In the genomic region with DNA sequence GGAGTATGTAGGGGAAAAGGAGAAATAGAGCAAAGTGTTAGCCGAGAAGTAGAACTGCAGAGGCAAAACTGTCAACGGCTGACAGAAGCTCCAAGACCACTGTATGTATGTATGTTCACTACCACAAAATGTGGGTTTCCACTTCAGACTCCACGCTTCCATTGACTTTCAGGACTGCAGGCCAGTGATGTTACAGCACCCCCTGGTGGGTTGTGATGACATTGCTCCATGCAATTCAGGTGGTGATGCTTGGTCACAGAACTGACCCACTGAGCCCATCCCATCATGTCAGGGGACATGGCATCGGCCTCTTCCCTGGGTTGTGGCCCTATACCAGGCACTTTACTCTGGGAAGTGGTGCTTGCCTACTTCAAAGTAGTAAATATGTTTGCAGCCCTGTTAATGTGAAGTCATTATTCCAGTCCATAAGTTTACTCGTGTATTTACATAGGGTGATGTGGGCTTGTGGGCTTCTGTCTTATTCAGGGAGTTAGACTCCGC, we compare ENCODE assay signal across 15 mouse cellular contexts.
DNase-seq lines count a peak whose midpoint lies in the region; ATAC-seq and TF ChIP-seq lines count a peak whose summit lies in the region.
"Had no signal": no experiment of that assay in that cellular context is flagged by ENCODE, and none has a peak within 500 bp of the region (broad histone marks: within the 10 kb centered on the region; RNA-seq: fewer than 3 reads in every experiment).

No protein-coding gene starts in this region.

- H3K9me3 ChIP-seq in heart, postnatal 0 days (replicated peaks; ENCODE audit: control insufficient read depth, low read length), result no peaks in the 10 kb centered on the region
- H3K9me3 ChIP-seq in liver, embryonic 11.5 days (ENCODE audit: control insufficient read depth, low read length), result no peaks in the 10 kb centered on the region
- no peaks in the 10 kb centered on the region for H3K9me3 ChIP-seq in liver, embryonic 12.5 days (replicated peaks)
- H3K9me3 ChIP-seq: limb, embryonic 10.5 days; neural tube, embryonic 12.5 days; stomach, embryonic 15.5 days had no signal

- ATAC-seq in heart, postnatal 0 days (ENCODE audit: insufficient read depth, low read depth), result no peak
- no peak for ATAC-seq in liver, embryonic 11.5 days (replicated peaks; ENCODE audit: low FRiP score)
- ATAC-seq in liver, embryonic 12.5 days, result no peak
- 0 out of 2 replicates have a peak, but pooled peaks have one; percentile 42 for ATAC-seq in megakaryocyte progenitor cell, adult 5-6 weeks (replicated peaks; ENCODE audit: poor library complexity)
- ATAC-seq: forebrain, embryonic 14.5 days had no signal

- no peak for DNase-seq in heart, postnatal 0 days (ENCODE audit: low spot score)
- no peak for DNase-seq in heart, adult 8-10 months (ENCODE audit: low spot score)
- DNase-seq in liver, embryonic 11.5 days (ENCODE audit: low spot score), result peak; percentile 18
- no peak for DNase-seq in brain, embryonic 14.5 days (ENCODE audit: low read depth)
- DNase-seq in frontal cortex, postnatal 14 days (ENCODE audit: low spot score in 2 of 2), result no peak
- DNase-seq: heart, postnatal 4 days; right cerebral cortex, postnatal 14 days had no signal

- no peaks in the 10 kb centered on the region for H3K36me3 ChIP-seq in heart, postnatal 0 days (replicated peaks; ENCODE audit: control insufficient read depth, insufficient read depth, low read length)
- no peaks in the 10 kb centered on the region for H3K36me3 ChIP-seq in liver, embryonic 11.5 days (ENCODE audit: control insufficient read depth, insufficient read depth, low read length)
- H3K36me3 ChIP-seq in liver, embryonic 12.5 days, result no peaks in the 10 kb centered on the region
- H3K36me3 ChIP-seq: G1E; limb, embryonic 10.5 days; neural tube, embryonic 12.5 days; stomach, embryonic 15.5 days had no signal

- no peak overlapping the region for H3K27ac ChIP-seq in heart, postnatal 0 days (ENCODE audit: low read depth)
- no peak overlapping the region for H3K27ac ChIP-seq in liver, embryonic 11.5 days (ENCODE audit: low read depth, low read length)
- H3K27ac ChIP-seq in liver, embryonic 12.5 days, result no peak overlapping the region
- H3K27ac ChIP-seq: limb, embryonic 10.5 days; neural tube, embryonic 12.5 days; stomach, embryonic 15.5 days had no signal

- no peak for TF ChIP-seq EP300 in heart, postnatal 0 days (IDR thresholded peaks at IDR 0.05; ENCODE audit: low read depth)

- peak; percentile 52 for TF ChIP-seq CTCF in heart, postnatal 0 days (IDR thresholded peaks at IDR 0.05; ENCODE audit: low read depth)
- TF ChIP-seq CTCF in brain, embryonic 14.5 days (IDR thresholded peaks at IDR 0.05; ENCODE audit: borderline replicate concordance, extremely low read depth, insufficient read depth, insufficient read length), result 0 out of 2 replicates have a peak, but pooled peaks have one; percentile 9

- H3K9ac ChIP-seq in heart, postnatal 0 days (replicated peaks; ENCODE audit: low read depth, low read length), result no peak overlapping the region
- H3K9ac ChIP-seq in liver, embryonic 11.5 days (ENCODE audit: low read depth, low read length), result no peak overlapping the region
- H3K9ac ChIP-seq in liver, embryonic 12.5 days, result no peak overlapping the region
- H3K9ac ChIP-seq: neural tube, embryonic 12.5 days; stomach, embryonic 15.5 days had no signal

- H3K4me2 ChIP-seq in heart, postnatal 0 days (ENCODE audit: low read depth, low read length), result no peak overlapping the region
- no peak overlapping the region for H3K4me2 ChIP-seq in liver, embryonic 11.5 days
- H3K4me2 ChIP-seq in liver, embryonic 12.5 days, result no peak overlapping the region
- H3K4me2 ChIP-seq: neural tube, embryonic 12.5 days; stomach, embryonic 15.5 days had no signal

- H3K4me3 ChIP-seq in heart, postnatal 0 days (ENCODE audit: low read depth, low read length), result no peak overlapping the region
- no peak overlapping the region for H3K4me3 ChIP-seq in liver, embryonic 11.5 days (ENCODE audit: low read depth, low read length)
- no peak overlapping the region for H3K4me3 ChIP-seq in liver, embryonic 12.5 days
- H3K4me3 ChIP-seq: erythroblast, embryonic 14.5 days; limb, embryonic 10.5 days; neural tube, embryonic 12.5 days; stomach, embryonic 15.5 days had no signal

- H3K27me3 ChIP-seq in heart, postnatal 0 days (ENCODE audit: control insufficient read depth, insufficient read depth, low read length), result no peaks in the 10 kb centered on the region
- H3K27me3 ChIP-seq in liver, embryonic 11.5 days (replicated peaks; ENCODE audit: control insufficient read depth, insufficient read depth, low read length), result no peaks in the 10 kb centered on the region
- H3K27me3 ChIP-seq in liver, embryonic 12.5 days (replicated peaks), result no peaks in the 10 kb centered on the region
- H3K27me3 ChIP-seq: neural tube, embryonic 12.5 days; stomach, embryonic 15.5 days had no signal

- 92% methylated on average over 6 of the region's 6 CpGs for WGBS in heart, postnatal 0 days
- 74% methylated on average over 6 of the region's 6 CpGs for WGBS in liver, embryonic 11.5 days
- 65% methylated on average over 6 of the region's 6 CpGs for WGBS in liver, embryonic 12.5 days (ENCODE audit: insufficient replicate concordance)

- no peaks in the 10 kb centered on the region for H3K4me1 ChIP-seq in heart, postnatal 0 days (ENCODE audit: control insufficient read depth, insufficient read depth)
- no peaks in the 10 kb centered on the region for H3K4me1 ChIP-seq in liver, embryonic 11.5 days (replicated peaks; ENCODE audit: control insufficient read depth, insufficient read depth, low read length)
- H3K4me1 ChIP-seq in liver, embryonic 12.5 days, result no peaks in the 10 kb centered on the region
- H3K4me1 ChIP-seq: neural tube, embryonic 12.5 days; stomach, embryonic 15.5 days had no signal

- no peak for TF ChIP-seq POLR2A in brain, embryonic 14.5 days (IDR thresholded peaks at IDR 0.05; ENCODE audit: borderline replicate concordance, extremely low read depth, insufficient read depth, insufficient read length, poor library complexity, severe bottlenecking)
